Mouse (Mus musculus): ENCODE data around the gene Trio.

DNA sequence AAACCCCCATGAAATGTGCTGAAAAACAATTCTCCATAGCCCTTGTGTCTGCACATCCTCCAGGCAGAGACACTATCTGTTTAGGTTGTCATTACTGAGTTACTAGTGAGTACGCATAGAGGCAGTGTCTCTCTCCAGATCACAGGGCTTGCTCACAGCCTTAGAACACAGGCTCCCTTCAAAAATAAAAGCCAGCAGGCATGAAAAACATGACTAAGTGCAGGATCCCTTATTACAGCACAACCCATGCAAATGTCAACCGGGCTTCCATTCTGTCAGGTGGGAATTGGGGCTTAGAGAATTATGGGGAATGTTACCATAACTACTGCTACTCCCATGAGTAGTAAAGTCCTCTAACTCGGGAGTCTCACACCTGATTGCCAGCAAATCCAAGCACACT lies 44.4 kb downstream of the Trio start:
- TF ChIP-seq CTCF (IDR thresholded peaks at IDR 0.05; ENCODE audit: borderline replicate concordance, insufficient read depth, low read length), result no peak
- no peak for TF ChIP-seq POLR2A (IDR thresholded peaks at IDR 0.05; ENCODE audit: low read depth, low read length)

Measured in embryonic fibroblast, embryonic 13.5 days (primary cell).